Mouse (Mus musculus): Measurements from ENCODE around the gene Map6.
"Not testable (repeated sequence)": the region's sequence is repeated elsewhere in the genome, so short reads cannot be mapped to it uniquely, and the experiment has no call there.

Map6 gene

DNA sequence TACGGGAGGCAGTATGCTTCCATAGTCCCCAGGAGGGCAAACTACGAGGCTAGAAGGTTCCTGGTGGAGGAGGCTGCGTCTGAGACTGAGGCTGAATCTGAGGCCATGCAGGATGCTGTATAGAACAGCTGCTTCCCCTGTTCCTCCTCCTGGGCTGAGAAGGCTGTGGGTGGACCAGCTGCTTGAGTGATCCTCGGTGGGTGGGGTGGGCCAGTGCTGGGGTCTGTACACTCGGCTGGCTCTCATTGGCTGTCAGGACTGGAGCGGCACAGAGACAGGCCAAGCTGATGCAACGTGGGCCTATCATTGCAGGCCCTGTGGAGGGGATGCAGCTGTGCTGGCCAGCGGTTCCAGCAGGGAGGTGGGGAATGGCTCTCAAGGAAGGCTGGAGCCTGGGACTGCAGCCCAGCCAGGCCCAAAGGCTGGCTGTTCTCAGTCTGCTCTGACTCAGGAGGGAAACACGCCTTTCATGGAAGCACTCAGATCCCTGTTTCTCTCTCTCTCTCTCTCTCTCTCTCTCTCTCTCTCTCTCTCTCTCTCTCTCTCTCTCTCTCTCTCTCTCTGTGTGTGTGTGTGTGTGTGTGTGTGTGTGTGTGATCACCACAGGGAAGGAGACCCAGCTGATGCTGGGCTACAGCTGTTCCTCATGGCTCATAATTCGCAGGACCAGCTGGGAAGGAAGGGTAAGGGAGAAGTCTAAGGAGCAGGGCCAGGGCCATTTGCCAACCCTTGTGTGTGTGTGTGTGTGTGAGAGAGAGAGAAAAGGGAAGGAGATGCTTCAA, 93.0 kb downstream of the Map6 start:
- DNase-seq, result peak; percentile 23

DNA sequence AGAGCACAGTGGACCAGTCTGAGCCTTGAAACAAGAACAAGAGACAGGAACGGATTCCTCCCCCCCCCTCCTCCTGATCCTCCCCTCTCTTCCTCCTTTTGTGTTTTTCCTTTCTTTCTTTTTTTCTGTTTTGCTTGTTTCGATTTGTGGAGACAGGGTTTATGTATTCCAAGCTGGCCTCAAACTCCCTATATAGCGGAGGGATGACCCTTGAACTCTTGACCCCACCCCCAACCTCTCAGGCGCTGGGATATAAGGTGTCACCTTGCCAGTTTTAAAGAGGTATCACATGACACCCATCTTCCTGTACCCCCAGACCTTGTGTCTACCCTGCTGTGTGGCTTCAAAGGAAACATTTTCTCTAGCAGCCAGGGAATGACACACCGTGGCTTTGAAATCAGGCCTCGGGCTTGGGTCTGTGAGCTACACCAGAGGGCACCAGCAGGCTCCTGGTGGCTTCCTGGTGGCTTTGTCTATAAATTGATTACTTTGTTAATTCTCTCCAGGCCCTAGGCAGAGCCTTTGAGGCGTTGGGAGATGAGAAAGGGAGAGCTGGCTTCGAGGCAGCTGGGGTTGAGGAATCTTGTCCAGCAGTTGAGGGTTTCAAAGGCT, 93.7 kb downstream of the Map6 start:
- no peak for DNase-seq

- DNase-seq, result no peak
Observed at GRCm38 (mm10) chr7:99362137-99362536, 94.9 kb downstream of the Map6 start.

DNA sequence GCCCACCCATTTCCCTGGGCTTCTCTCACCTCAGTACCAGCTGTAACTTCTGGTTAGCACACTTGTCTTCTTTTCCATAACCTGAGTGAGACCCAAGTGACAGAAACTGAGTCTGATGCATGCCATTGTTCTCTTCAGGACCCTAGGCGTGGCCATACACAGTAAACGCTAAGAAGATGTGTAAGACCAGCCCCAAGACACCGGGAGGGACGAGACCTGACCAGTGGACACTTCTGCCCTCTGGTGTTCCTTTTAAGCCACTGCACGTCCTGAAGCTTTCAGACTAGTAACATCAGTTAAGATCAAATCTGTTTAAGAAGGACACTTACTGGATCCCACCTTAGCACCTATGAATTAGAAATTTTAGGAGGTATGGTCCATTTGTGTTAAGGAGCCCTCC, 97.8 kb downstream of the Map6 start:
- peak; percentile 45 for DNase-seq

- no peak for DNase-seq
Observed at GRCm38 (mm10) chr7:99366716-99367115, 99.5 kb downstream of the Map6 start.

DNA sequence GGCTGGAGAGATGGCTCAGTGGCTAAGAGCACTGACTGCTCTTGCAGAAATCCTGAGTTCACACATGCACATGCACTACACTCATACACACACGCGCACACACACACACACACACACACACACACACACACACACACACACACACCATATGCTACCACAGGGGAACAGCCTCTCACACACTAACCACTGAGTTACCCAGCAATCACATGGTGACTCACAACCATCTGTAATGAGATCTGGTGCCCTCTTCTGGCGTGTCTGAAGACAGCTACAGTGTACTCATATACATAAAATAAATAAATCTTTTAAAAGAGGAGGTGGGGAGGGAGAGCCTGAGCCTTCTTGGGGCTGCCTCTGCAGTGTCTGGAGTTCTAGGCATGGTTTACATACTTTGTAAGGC, 107.1 kb downstream of the Map6 start:
- DNase-seq, result not testable (repeated sequence)

DNA sequence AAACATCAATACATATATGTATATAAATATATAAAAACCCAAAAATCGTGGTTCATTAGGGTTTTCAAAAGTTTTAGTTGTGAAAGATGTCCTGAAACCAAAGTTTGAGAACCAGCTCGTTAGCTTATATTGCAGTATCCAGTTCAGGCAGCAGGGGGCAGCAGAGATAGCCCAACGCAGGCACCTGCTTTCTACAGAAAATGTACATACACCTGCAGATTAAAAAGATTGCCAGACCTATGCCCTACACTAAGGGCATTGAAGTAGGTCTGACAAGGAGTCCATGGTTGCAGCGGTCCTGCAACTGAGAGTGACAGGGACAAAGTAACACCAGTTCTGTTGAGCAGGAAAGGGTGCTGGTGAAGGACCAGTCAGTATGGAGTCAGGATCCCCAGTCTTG, 108.2 kb downstream of the Map6 start:
- peak; percentile 85 for DNase-seq

GRCm38 (mm10) chr7:99378870-99379269, 111.6 kb downstream of the Map6 start:
- no peak for DNase-seq

DNA sequence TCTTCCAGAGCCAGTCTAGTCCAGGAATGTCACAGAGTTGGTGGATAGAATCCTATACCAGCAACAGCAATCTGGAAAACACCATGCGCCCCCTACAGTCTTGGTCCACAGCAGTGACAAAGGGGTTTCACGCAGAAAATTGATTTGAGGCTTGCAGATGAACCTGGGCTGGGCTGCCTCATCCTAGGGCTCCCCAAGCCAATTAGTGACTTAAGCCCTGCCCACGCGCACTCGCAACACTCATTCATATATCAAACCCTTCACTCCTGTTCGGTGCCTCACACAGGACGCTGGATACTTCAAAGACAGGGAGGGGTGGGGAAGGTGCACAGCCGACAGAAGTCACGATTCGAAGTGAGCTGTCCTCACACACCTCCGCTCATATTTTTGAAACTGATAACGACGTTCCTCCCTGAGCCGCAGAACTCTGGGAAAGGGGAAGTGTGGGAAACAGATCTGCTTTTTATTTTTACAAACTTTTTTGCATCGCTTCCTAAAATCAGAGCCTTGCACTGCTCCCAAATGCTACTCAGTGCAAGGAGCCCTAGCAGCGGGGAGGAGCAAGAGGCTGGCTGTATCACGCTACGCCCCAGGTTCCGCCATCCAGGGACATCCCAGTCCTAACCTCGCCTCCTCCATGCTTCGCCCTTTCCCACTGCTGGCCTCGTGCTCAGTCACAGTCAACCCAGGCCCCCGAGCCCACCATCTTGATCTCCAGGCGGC, 113.4 kb downstream of the Map6 start:
- DNase-seq, result peak; percentile 47

DNA sequence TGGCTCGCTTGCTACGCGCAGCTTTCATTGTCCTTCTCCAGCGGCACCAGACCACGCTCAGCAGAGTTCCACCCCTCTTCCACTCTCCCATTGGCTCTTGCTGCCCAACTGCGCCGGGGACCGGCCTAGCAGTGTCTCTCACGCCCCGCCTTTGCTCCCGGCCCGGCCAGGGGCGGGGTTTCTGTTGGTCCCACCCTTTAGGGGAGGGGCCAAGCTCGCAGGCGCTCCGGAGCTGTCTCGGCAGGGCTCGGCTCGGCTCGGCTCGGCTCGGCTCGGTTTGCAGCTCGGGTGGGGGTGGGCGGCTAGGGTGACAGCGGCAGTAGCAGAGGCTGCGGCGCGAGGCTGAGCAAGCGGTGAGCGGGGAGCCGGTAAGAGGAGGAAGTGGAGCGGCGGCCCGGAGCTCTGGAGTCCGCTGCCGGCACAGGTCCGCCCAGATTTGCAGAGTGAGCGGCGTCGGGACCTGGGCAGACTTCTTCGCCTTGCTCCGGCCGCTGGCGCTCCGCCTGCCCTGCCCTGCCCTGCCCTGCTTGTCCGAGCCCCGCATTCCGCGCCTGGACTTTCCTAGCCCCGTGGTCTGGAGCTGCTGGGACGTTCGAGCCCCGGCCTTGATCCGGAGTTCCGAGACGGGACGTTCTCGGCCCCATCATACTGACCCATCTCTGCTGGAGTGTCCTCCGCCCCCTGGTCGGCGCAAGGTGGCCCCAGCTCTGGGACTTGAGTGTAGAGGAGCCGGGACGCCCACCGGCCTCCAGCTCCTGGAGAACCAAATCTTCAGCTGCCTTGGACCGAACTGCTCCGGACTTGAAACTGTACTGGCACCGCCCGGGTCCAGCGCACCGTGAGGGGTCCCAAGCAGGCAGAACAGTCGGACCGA, 114.2 kb downstream of the Map6 start, which contains the start of gene Gdpd5:
TSS of gene Gdpd5 (plus strand) at position 201 of the 874 bp plus-strand sequence.
- DNase-seq, result peak; percentile 99

- peak; percentile 36 for DNase-seq
Observed at GRCm38 (mm10) chr7:99382088-99383000, 115.1 kb downstream of the Map6 start.

- DNase-seq, result no peak
Observed at GRCm38 (mm10) chr7:99383246-99383645, 116.0 kb downstream of the Map6 start.

GRCm38 (mm10) chr7:99384101-99384611, 116.9 kb downstream of the Map6 start:
- no peak for DNase-seq

DNA sequence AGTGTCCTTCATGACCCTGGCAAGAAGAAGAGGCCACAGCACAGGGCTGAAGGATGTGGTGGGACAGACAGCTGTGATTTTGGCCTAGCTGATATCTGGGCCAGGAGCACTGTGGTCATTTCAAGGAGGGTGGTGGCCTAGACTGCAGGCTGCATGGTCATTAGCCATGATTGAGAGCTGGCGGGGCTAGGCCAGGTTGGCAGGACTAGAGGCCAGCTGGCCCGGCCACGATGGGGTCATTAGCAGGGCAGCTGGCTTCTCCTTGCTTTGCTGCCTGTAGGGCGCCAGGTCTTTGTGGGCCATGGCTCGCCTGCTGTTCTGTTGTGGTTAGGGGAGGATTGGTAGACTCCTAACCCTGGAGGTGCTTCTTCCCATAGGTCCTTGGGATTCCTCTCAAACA, 118.8 kb downstream of the Map6 start:
- DNase-seq, result no peak
